Mouse (Mus musculus) G1E-ER4 (cell line): ENCODE measurements around the gene Cdr2l. TPM values are rescaled to one million over a fixed set of nuclear protein-coding genes. Genes with fewer than 3 reads are reported as not detected.

Source experiments
- GATA1 ChIP-seq: IDR thresholded peaks from one replicate; pipeline ENCODE4 v1.8.0; 2012; ENCODE audit warnings: low read length, inconsistent platforms
- polyA plus RNA-seq: library from polyadenylated mRNA; stranded (reverse); fragments of >175 nt; gene quantifications from 2 replicates; pipeline ENCODE4 v1.2.3, GENCODE M21; 2012

The Cdr2l gene
- not detected in 2 replicates for polyA plus RNA-seq

GRCm38 (mm10) chr11:115381743-115382539, at the start of gene Cdr2l:
Gene Cdr2l, plus strand, starts transcription at chr11:115381916.
- TF ChIP-seq GATA1: no peak

DNA sequence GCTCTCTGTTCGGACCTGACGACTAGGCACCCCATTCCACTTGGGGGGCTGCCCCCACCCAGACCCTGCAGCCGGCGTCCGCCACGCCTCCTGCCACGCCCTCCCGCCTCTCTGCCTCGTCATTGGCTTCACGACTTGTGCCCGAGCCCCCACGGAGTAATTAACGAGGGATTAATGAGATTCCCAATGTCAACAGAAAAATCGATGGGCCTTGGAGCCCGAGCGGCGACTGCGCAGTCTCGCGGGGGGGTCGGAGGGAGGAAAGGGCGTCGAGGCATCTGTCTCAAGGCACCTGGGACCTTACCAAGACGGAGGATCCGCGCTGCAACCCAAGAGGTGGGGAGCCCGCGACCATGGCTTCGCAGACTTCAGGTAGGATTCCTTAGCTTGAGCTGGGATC, 47.2 kb upstream of the Cdr2l start, which contains the start of gene Otop3:
Otop3 (plus strand) TSS at position 201 of the 400 bp plus-strand sequence.
- no peak for TF ChIP-seq GATA1

DNA sequence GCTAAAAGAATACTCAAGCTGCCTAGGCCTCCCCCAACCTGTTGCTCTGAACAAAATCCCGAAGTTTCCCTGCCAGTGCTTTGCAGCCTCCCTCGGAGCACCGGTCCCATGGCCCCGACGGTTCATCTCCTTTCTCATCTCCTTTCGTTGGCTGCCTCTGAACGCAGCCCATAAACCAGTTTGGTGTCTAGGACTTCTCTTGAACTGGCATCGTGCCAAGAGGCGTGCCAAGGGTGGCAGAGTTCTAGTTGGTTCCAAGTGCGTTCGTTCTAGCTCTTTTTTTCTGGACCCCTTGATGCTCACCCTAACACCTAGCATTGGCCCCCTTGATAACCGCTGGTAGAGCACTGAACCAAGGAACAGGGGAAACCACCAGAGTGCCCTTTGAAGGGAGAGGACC, 46.5 kb upstream of the Cdr2l start:
- TF ChIP-seq GATA1: no peak

- TF ChIP-seq GATA1: no peak
These were observed 45.6 kb upstream of the Cdr2l start for GRCm38 (mm10) chr11:115336115-115336514.

- no peak for TF ChIP-seq GATA1
These were observed 44.4 kb upstream of the Cdr2l start for GRCm38 (mm10) chr11:115337350-115337749.

DNA sequence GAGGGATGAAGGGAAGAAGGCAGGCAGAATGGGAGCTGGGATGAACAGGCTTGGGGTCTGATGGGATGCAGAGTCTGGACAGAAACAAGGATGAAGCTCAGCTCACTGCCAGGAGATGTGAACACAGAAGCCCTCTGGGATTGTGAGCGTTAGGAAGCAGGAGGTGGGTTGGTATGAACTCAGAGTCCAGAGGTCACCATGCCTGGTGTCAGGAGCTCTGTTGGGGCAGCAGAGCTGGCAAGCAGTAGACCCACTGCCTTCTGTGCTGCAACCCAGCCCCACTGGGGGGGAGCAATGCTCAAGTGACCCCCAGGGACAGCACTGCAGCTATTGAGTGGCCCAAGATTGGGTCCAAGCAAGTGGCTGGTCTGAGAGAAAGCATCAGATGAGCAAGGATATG, 43.9 kb upstream of the Cdr2l start:
- no peak for TF ChIP-seq GATA1

- no peak for TF ChIP-seq GATA1
These were observed 40.5 kb upstream of the Cdr2l start for GRCm38 (mm10) chr11:115341246-115341645.

DNA sequence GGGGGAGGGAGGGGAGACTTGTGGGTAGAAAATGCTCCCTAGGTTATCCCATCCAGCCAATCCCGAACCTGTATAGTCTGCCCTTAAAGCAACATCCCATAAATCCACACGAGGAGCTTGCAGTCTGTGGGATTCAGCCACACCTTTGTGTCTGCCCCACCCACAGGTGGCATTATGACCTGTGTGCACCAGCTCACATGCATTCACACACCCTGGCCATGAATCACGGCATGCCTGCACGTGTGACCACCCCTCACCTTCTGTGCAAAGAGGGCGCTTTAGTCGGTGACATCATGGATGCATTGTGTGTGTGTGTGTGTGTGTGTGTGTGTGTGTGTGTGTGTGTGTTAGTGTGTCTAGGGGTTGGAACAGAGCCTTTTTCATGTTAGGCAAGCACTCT, 39.9 kb upstream of the Cdr2l start:
- no peak for TF ChIP-seq GATA1

- TF ChIP-seq GATA1: no peak
These were observed 36.7 kb upstream of the Cdr2l start for GRCm38 (mm10) chr11:115344967-115345366.

DNA sequence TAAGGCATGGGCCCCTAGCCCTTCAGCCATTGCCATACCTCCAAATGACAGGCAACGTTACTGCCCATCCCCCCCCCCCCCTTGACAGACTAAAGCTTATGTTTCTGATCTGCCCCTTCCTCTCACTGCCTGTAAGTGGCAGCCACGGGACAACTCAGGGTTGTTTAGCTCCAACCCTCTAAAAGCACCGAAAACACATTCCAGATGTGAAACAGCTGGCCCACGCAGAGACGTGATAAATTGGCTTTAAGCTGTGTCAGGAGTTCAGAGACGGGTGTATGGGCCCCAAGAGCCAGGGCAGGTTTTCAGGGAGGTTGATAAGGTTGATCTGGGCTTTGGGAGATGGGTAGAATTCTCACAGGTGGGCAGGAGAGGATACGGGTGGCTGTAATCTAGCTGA, 36.2 kb upstream of the Cdr2l start:
- no peak for TF ChIP-seq GATA1

- TF ChIP-seq GATA1: no peak
These were observed 33.0 kb upstream of the Cdr2l start for GRCm38 (mm10) chr11:115348681-115349248.

- no peak for TF ChIP-seq GATA1
These were observed 31.7 kb upstream of the Cdr2l start for GRCm38 (mm10) chr11:115349976-115350375.

- TF ChIP-seq GATA1: no peak
These were observed 28.3 kb upstream of the Cdr2l start for GRCm38 (mm10) chr11:115353375-115353774.

- TF ChIP-seq GATA1: no peak
These were observed 27.5 kb upstream of the Cdr2l start for GRCm38 (mm10) chr11:115354183-115354582.

DNA sequence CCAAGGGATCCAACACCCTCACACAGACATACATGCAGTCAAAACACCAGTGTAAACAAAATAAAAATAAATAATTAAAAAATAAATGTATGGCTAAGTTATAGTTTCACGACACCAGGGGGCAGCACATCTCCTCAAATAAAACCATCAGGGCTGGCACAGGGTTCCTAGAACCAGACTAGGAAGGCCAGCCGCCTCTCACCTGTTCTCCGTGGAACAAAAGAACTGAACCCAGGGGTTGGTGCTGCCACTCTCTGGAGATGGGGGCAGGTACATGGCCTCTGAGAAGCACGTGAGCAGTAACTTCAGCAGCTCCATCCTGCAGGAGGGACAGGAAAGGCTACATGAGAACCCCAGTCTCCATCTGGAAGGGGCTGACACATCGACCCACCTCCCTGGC, 23.2 kb upstream of the Cdr2l start:
- TF ChIP-seq GATA1: no peak

DNA sequence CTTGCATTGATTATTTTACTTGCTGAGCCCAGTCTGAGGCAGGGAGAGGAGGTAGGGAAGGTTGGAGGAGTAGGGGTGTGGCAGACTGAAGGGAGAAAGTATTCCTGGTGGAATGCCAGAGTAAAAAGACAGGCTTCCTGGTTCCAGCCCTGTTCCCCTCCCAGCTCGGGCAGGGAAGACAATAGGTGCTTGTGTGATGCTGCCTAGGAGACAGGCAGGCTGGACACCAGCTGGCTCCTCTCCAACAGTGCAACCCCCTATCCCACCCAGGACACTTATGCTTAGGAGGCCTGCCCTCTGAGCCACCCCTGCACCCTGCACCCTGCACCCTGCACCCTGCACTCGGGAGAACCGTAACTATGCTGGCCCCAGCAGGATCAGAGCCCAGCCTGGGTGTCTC, 22.4 kb upstream of the Cdr2l start:
- no peak for TF ChIP-seq GATA1

- TF ChIP-seq GATA1: no peak
These were observed 22.0 kb upstream of the Cdr2l start for GRCm38 (mm10) chr11:115359726-115360125.

DNA sequence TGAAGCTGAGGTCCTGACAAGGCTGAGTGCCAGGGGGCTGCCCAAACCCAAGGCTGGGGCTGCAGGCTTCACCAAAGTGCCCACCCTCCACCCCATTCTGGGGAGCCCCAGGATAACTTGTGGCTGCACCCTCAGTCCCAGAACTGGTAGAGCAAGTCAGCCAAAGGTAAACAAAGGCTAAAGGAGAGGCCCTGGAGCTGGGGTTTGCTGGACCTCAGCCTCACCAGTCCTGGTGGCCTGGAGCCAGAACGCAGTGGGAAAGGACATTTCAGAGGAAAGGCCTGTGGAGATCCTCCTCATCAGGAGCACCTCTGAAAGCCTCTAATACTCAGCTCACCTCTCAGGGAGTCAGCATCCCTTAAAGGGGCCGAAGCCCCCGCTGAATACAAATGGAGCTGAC, 17.6 kb upstream of the Cdr2l start:
- TF ChIP-seq GATA1: no peak
